Mouse (Mus musculus): ENCODE results near the gene Xrcc3.

GRCm38 (mm10) chr12:111794102-111794501, 19.6 kb downstream of the Xrcc3 start:
- TF ChIP-seq CTCF (IDR thresholded peaks at IDR 0.05; ENCODE audit: low read depth): no peak
- TF ChIP-seq EP300 (IDR thresholded peaks at IDR 0.05; ENCODE audit: low read depth): no peak

Measured in liver, postnatal 0 days (tissue).